Mouse (Mus musculus) layer of hippocampus, adult 9-11 months (tissue): ENCODE measurements at regions not wholly inside any gene's neighbourhood (a gene's known extent, or its start where the extent isn't known, plus 50 kb on each side); places are given as distances from the start of the nearest gene placed in this dataset.

Experiments
- DNase-seq: peaks from one replicate; pipeline ENCODE4 v3.0.0; 2022

DNA sequence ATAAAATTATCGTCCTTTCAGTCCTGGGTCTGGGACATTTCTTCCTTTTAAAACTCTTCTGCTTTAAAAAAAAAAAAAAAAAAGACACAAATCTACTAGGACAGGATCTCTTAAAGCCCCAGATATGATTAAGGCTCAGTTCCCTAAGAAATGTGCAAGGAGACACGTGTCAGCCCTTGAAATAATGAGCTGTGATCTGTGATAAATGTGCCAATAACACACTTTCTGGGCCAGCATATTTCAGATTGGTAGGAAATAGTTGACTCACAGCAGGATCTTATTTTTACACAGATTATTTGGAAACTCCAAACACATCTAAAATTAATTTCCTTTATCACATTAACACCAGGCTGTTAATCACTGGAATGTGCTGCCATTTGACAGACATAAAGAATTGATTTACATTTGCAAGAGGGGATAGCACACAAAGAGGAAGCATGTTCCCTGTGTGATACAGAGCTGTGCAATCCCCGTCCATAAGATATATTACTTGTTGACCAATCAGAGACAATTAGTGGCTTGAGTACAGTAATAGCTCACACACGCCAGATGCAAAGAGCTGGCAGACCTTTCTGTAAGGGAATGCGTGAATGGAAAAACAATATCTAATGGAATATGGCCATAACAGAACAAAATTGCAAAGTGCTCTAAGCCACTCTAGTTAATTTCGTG, 263.7 kb downstream of the Pax3 start:
- DNase-seq = no peak

GRCm38 (mm10) chr1:77932226-77932625, 264.7 kb downstream of the Pax3 start:
- DNase-seq = no peak

GRCm38 (mm10) chr1:77930661-77931060, 266.3 kb downstream of the Pax3 start:
- no peak for DNase-seq

GRCm38 (mm10) chr1:77929552-77929951, 267.4 kb downstream of the Pax3 start:
- DNase-seq = no peak

DNA sequence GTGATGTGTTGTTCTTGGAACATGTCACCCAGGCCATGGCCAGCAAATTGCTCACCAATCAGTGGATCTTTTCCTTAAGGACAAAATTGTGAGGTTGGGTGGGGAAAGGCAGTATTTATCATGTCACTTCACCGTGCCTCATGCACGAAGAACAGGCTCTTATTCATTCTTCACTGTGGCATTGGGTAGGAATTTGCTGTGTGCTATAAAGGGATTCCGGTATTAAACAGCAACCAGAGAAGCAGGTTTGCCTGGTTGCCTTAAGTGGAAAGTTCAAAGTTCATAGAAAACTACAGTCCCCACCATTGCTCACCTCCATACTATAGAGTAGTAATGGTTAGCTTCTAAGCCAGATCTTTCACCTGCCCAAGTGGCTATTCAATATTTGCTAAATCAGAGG, 270.8 kb downstream of the Pax3 start:
- no peak for DNase-seq

GRCm38 (mm10) chr1:77896226-77896625, 300.7 kb downstream of the Pax3 start:
- DNase-seq = peak; percentile 42

GRCm38 (mm10) chr1:77879026-77879425, 317.9 kb downstream of the Pax3 start:
- no peak for DNase-seq

- DNase-seq = no peak
These were observed 326.8 kb downstream of the Pax3 start for GRCm38 (mm10) chr1:77870125-77870524.

DNA sequence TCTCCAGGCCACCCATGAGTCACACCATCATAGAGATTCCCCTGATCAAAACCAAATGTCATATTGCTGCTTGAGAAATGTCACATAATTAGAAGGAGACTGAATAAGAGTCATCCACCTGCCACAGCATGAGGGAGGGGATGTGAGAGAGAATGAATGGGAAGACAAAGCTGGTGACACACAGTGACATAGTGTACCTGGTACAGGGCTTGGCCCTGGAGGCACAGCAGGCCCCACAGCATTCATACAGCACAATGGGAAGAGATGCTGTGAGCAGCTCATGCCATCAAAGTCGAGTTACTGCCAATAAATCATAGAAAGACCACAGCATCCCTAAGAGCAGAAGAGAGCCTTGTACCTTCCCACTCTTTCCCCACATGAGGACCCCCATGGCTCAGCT, 327.8 kb downstream of the Pax3 start:
- DNase-seq = no peak

DNA sequence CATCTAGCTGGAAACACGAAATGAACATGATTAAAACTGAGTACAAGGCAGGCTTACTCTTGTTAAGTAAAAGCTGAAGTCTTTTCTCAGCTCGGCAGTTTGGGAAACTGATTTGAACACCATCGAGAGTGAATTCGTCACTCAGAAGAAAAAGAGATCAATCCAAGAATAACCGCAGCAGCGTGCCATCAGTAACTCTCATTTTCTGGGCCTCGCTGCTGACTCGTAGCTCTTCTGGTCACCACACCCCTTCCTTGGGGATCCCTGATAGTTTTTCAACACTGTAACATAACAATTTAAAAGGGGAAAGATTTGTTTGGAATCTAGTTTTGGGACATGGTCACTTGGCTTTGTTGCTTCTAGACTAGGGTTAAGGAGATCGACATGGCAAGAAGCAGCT, 337.0 kb downstream of the Pax3 start:
- DNase-seq = no peak

DNA sequence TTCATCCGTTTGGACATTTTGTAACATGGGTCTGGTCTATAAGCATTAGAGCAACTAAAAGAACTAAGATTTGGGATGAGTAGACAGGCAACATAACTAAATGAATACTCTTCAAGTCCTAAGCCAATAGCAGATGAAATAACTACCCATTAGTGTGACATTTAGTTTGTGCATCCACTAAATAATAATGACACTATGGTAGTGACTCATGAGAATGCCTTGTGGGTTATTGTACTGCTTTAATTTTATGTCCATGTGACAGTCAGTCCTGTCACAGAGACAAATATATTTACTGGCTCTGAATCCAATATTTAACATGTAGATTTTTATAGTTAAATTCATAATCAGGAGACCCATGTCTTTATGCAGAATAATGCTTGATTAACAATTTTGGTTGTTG, 339.5 kb upstream of the Epha4 start:
- no peak for DNase-seq

DNA sequence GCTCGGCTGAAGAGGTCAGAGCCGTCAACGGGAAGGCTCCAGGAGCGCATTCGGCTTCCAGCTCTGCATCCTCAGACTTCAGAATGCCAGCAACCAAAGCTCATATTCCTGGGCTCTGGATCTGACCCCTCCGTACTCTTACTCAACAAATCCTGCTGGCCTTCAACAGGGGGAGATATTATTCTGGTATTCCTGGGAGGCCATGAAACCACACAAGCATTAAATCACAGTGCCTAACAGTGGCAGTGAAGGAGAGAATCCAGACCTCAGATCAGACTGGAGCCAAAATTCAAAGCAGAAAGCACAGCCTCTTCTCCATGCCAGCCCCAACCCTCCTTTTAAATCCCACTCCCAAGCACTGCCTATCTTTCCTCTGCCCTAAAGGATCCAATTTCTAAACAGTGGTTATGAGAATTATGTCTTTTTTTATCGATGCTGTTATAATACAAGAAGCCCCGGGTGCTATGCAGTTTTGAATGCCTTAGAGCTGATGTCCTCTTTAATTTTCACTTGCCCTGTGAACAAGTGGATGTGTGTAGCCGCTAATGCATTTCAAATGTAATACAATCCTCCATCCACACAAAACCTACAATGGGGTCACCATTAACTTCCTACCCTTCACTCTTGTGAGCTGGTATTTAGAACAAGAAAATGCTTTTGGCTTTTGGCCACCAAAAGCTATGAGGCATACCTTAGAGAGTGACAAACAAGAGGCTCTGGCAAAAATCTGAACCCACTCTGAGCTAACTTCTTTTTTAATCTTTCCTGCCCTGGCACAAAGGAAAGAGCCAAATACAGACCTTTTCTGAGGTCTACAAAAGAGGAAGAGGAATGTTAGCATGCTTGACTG, 333.1 kb upstream of the Epha4 start:
- DNase-seq = no peak

DNA sequence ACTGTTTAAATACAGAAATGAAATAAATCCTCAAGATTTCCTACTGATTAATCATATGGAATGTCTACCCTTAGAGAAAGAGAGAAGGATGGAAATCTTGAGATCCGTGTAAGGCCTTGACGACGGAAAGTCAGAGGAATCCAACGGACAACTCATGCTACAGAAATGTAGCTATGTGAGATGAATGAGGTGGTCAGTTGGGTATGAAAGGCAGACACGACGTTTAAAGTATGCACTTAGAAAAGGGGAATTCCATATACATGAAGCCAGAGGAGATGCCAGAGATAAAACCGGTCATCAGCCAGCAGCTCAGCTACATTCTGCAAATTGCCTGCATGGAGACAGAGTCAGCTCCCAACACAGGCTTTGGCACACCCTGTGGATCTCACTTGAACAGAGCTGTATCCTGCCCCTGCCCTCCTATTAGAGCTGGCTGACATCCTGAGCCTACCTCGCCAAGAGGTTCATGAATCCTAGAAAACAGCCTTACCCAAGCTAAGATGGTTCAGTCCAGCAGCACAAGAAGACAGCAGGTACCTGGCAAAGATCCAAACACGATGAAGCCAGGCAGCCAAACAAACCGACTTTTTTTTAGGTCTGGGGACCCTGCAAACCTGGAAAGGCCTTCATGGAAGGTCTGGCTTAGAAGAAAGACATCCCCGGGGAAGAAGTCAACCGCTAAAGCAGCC, 331.3 kb upstream of the Epha4 start:
- no peak for DNase-seq

DNA sequence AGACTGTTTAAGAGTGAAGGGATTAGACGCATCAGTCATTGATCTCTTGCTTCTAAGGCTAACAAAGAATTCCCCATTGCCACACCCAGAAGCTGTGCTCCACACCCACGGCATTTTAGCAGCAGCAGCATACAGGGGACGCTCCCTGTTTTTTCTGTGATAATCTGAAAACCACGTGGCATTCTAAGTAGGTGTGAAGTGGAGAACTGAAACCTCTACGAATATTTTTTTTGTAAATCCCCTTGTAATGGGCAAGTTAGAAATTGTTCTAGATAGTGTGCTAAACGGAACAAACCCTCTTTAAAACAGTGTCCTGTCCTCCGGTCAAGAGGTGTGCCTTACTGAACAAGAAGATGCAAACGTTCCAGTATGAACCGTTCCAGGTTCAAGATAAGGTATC, 325.8 kb upstream of the Epha4 start:
- no peak for DNase-seq

- no peak for DNase-seq
These were observed 317.3 kb upstream of the Epha4 start for GRCm38 (mm10) chr1:77832174-77832573.

- peak; percentile 52 for DNase-seq
These were observed 310.0 kb upstream of the Epha4 start for GRCm38 (mm10) chr1:77824716-77825387.

- DNase-seq = peak; percentile 36
These were observed 309.2 kb upstream of the Epha4 start for GRCm38 (mm10) chr1:77823801-77824687.

- no peak for DNase-seq
These were observed 305.2 kb upstream of the Epha4 start for GRCm38 (mm10) chr1:77820101-77820500.

GRCm38 (mm10) chr1:77815451-77815850, 300.6 kb upstream of the Epha4 start:
- DNase-seq = no peak

DNA sequence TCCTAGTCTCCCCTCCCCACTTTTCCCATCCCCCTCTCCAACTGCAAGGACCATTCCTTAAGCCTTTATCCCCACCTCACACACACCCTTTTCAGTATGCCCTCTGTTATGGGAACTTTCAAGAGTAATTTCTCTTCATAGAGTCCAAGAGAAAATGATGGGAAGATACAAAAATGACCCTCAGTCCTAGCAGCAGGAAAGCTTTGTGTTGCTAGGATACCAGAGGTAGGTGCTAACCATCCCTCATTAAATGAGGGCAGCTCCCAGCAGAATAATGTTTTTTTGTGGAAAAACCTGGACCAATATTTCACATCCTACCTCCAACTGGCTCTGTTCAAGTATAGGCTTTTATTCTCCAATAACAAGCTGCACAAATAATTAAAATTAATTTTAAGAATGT, 296.7 kb upstream of the Epha4 start:
- DNase-seq = no peak

GRCm38 (mm10) chr1:77790974-77791373, 276.1 kb upstream of the Epha4 start:
- DNase-seq = no peak

- no peak for DNase-seq
These were observed 239.4 kb upstream of the Epha4 start for GRCm38 (mm10) chr1:77754326-77754725.
